ENCODE assay signal across 8 mouse cellular contexts in the genomic region with DNA sequence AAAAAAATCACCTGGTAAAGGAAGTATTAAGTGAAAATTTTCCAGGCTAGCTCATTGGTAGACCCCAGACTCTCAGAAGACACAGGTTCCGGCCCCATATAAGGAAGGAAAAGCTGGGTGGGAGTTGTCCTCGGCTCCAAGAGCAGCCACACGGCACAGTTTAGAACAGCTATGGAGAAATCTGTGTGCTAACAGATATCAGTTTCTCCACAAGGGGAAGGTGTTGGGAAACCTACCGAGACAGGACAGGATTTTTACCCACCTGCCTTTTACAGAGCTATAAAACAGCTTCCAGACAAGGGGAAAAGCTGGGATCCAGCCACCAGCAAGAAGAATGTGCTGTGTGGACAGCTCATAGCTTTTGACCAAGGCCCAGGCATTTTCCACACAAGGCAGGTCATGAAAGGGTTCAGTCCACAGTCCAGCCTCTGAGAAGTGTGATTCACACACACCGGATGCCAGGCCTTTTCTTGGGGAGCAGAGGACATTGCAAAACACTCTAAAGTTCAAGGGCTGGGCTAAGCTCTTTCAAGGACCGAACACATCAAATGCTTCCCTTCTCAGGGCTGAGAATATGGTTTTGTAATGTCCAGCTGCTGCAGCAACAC. TPM values are rescaled to one million over a fixed set of nuclear protein-coding genes. Genes with fewer than 3 reads are reported as not detected.
DNase-seq lines count a peak whose midpoint lies in the region; ATAC-seq and TF ChIP-seq lines count a peak whose summit lies in the region.

No protein-coding gene starts in this region.

- peak overlapping the region; percentile 47 for H3K27ac ChIP-seq in liver, adult 2 months (replicated peaks; ENCODE audit: insufficient read depth, low read depth, low read length)
- H3K27ac ChIP-seq in liver, embryonic 12.5 days: no peak overlapping the region
- peak overlapping the region; percentile 35 for H3K27ac ChIP-seq in embryonic fibroblast, embryonic 13.5 days (ENCODE audit: insufficient read depth, low read length)
- peak overlapping the region; percentile 3; the same call in 1 of the 2 replicates for H3K27ac ChIP-seq in stomach, embryonic 14.5 days (ENCODE audit: low read length)
- H3K27ac ChIP-seq in midbrain, embryonic 10.5 days (replicated peaks): no peak overlapping the region

- WGBS in liver, adult 2 months: 21% methylated on average over 6 of the region's 6 CpGs
- 44% methylated on average over 6 of the region's 6 CpGs for WGBS in liver, embryonic 12.5 days (ENCODE audit: insufficient replicate concordance)
- 38% methylated on average over 6 of the region's 6 CpGs for WGBS in stomach, embryonic 14.5 days
- 82% methylated on average over 6 of the region's 6 CpGs for WGBS in midbrain, embryonic 10.5 days

- no peak for ATAC-seq in liver, embryonic 12.5 days
- ATAC-seq in stomach, embryonic 14.5 days (ENCODE audit: insufficient number of reproducible peaks, insufficient read depth, low FRiP score, low read depth): no peak

- TF ChIP-seq CTCF in liver, adult 2 months (IDR thresholded peaks at IDR 0.05; ENCODE audit: low read depth, low read length): no peak
- no peak for TF ChIP-seq CTCF in embryonic fibroblast, embryonic 13.5 days (IDR thresholded peaks at IDR 0.05; ENCODE audit: borderline replicate concordance, insufficient read depth, low read length)

- H3K36me3 ChIP-seq in liver, adult 2 months (ENCODE audit: control insufficient read depth, insufficient read depth, low read length): no peaks in the 10 kb centered on the region
- H3K36me3 ChIP-seq in liver, embryonic 12.5 days: no peaks in the 10 kb centered on the region
- H3K36me3 ChIP-seq in stomach, embryonic 14.5 days (ENCODE audit: control insufficient read depth, insufficient read depth, low read length): peaks cover 16% of the 10 kb centered on the region
- 0 out of 2 replicates have a peak, but pooled peaks cover 5% of the 10 kb centered on the region for H3K36me3 ChIP-seq in midbrain, embryonic 10.5 days

- DNase-seq in liver, adult 2 months (ENCODE audit: extremely low read depth, low read depth, low spot score): peak; percentile 89
- peak; percentile 79 to 93 for DNase-seq in kidney, postnatal 36 days
- DNase-seq in spleen, adult 12 weeks (ENCODE audit: low spot score): no peak
- DNase-seq in layer of hippocampus, adult 9-11 months: no peak
- no peak for DNase-seq in midbrain, embryonic 10.5 days (ENCODE audit: low spot score)

- peaks cover 28% of the 10 kb centered on the region for H3K4me1 ChIP-seq in liver, adult 2 months (ENCODE audit: control insufficient read depth, insufficient read depth, low read length)
- peaks cover 25% of the 10 kb centered on the region for H3K4me1 ChIP-seq in liver, embryonic 12.5 days
- H3K4me1 ChIP-seq in embryonic fibroblast, embryonic 13.5 days (ENCODE audit: control insufficient read depth, insufficient read depth, low read length): peaks cover 17% of the 10 kb centered on the region
- H3K4me1 ChIP-seq in stomach, embryonic 14.5 days (ENCODE audit: control insufficient read depth, insufficient read depth, low read length): 0 out of 2 replicates have a peak, but pooled peaks cover 2% of the 10 kb centered on the region
- H3K4me1 ChIP-seq in midbrain, embryonic 10.5 days: peaks cover 2% of the 10 kb centered on the region; the same call in 1 of the 2 replicates

- 0 out of 2 replicates have a peak, but pooled peaks cover 3% of the 10 kb centered on the region for H3K9me3 ChIP-seq in liver, embryonic 12.5 days (replicated peaks)
- H3K9me3 ChIP-seq in stomach, embryonic 14.5 days (ENCODE audit: control insufficient read depth, low read depth, low read length): no peaks in the 10 kb centered on the region
- H3K9me3 ChIP-seq in midbrain, embryonic 10.5 days (replicated peaks): no peaks in the 10 kb centered on the region

- no peak overlapping the region for H3K4me2 ChIP-seq in liver, embryonic 12.5 days
- H3K4me2 ChIP-seq in stomach, embryonic 14.5 days (replicated peaks; ENCODE audit: low read depth, low read length): no peak overlapping the region

- H3K27me3 ChIP-seq in liver, adult 2 months (ENCODE audit: control insufficient read depth, insufficient read depth, low read length): no peaks in the 10 kb centered on the region
- H3K27me3 ChIP-seq in liver, embryonic 12.5 days (replicated peaks): peaks cover 46% of the 10 kb centered on the region
- no peaks in the 10 kb centered on the region for H3K27me3 ChIP-seq in stomach, embryonic 14.5 days (ENCODE audit: control insufficient read depth, insufficient read depth, low read length)
- H3K27me3 ChIP-seq in midbrain, embryonic 10.5 days (ENCODE audit: low read depth, poor library complexity, severe bottlenecking): no peaks in the 10 kb centered on the region

- H3K4me3 ChIP-seq in liver, adult 2 months (ENCODE audit: insufficient read depth, low read depth, low read length): no peak overlapping the region
- H3K4me3 ChIP-seq in liver, embryonic 12.5 days: no peak overlapping the region
- no peak overlapping the region for H3K4me3 ChIP-seq in embryonic fibroblast, embryonic 13.5 days (ENCODE audit: insufficient read depth, low read length)
- H3K4me3 ChIP-seq in stomach, embryonic 14.5 days (ENCODE audit: low read depth, low read length): no peak overlapping the region
- H3K4me3 ChIP-seq in midbrain, embryonic 10.5 days: no peak overlapping the region

- H3K79me2 ChIP-seq in liver, adult 2 months (ENCODE audit: control insufficient read depth, insufficient read depth, low read length): no peaks in the 10 kb centered on the region

- no peak for TF ChIP-seq POLR2A in liver, adult 2 months (IDR thresholded peaks at IDR 0.05; ENCODE audit: extremely low read depth, insufficient read depth, low read length)
- TF ChIP-seq POLR2A in embryonic fibroblast, embryonic 13.5 days (IDR thresholded peaks at IDR 0.05; ENCODE audit: low read depth, low read length): no peak; the same call in 1 of the 2 replicates

- H3K9ac ChIP-seq in liver, adult 2 months (ENCODE audit: low read depth, low read length): no peak overlapping the region
- no peak overlapping the region for H3K9ac ChIP-seq in liver, embryonic 12.5 days
- no peak overlapping the region for H3K9ac ChIP-seq in stomach, embryonic 14.5 days (replicated peaks; ENCODE audit: low read depth, low read length)

RNA-seq across cellular contexts. Expression of a gene that starts 32.4 kb away (rescaled TPM):
- 0.37 and 0.74 TPM in 2 replicates for total RNA-seq in liver, adult 2 months (2014; rRNA removed)
- polyA plus RNA-seq in liver, adult 2 months (2012; rRNA removed): 0.86 and 1.2 TPM in 2 replicates
- polyA plus RNA-seq in liver, embryonic 12.5 days (2016; fragmentation: Nextera tagmentation; extraction: Ambion mirVana): 4.0 and 5.3 TPM in 2 replicates
- 72.4 and 90.1 TPM in 2 replicates for polyA plus RNA-seq in embryonic fibroblast, embryonic 13.5 days (2011; ENCODE audit: insufficient read length, low read depth, missing spikeins)
- polyA plus RNA-seq in stomach, embryonic 14.5 days (2014; fragmentation: Nextera tagmentation; extraction: Ambion mirVana): 94.9 and 98.0 TPM in 2 replicates
- polyA plus RNA-seq in midbrain, embryonic 10.5 days (2016; fragmentation: Nextera tagmentation; extraction: Ambion mirVana): 24.5 and 27.5 TPM in 2 replicates

RNA-seq across cellular contexts. Expression of a gene that starts 35.1 kb away (rescaled TPM):
- total RNA-seq in liver, adult 2 months (2014; rRNA removed): 8.1 and 9.1 TPM in 2 replicates
- polyA plus RNA-seq in liver, adult 2 months (2012; rRNA removed): 5.9 and 7.5 TPM in 2 replicates
- 9.1 and 9.2 TPM in 2 replicates for polyA plus RNA-seq in liver, embryonic 12.5 days (2016; fragmentation: Nextera tagmentation; extraction: Ambion mirVana)
- polyA plus RNA-seq in embryonic fibroblast, embryonic 13.5 days (2011; ENCODE audit: insufficient read length, low read depth, missing spikeins): 20.7 and 21.2 TPM in 2 replicates
- 16.2 and 16.9 TPM in 2 replicates for polyA plus RNA-seq in stomach, embryonic 14.5 days (2014; fragmentation: Nextera tagmentation; extraction: Ambion mirVana)
- polyA plus RNA-seq in midbrain, embryonic 10.5 days (2016; fragmentation: Nextera tagmentation; extraction: Ambion mirVana): 12.3 and 14.8 TPM in 2 replicates

RNA-seq across cellular contexts. Expression of a gene that starts 45.0 kb away (rescaled TPM):
- total RNA-seq in liver, adult 2 months (2014; rRNA removed): 9.3 and 12.6 TPM in 2 replicates
- 34.7 and 39.5 TPM in 2 replicates for polyA plus RNA-seq in liver, adult 2 months (2012; rRNA removed)
- 3.2 and 3.6 TPM in 2 replicates for polyA plus RNA-seq in liver, embryonic 12.5 days (2016; fragmentation: Nextera tagmentation; extraction: Ambion mirVana)
- polyA plus RNA-seq in embryonic fibroblast, embryonic 13.5 days (2011; ENCODE audit: insufficient read length, low read depth, missing spikeins): not detected in 2 replicates
- polyA plus RNA-seq in stomach, embryonic 14.5 days (2014; fragmentation: Nextera tagmentation; extraction: Ambion mirVana): 0.29 and 0.32 TPM in 2 replicates
- 0.98 and 1.3 TPM in 2 replicates for polyA plus RNA-seq in midbrain, embryonic 10.5 days (2016; fragmentation: Nextera tagmentation; extraction: Ambion mirVana)

RNA-seq across cellular contexts. Expression of a gene that starts 50.2 kb away (rescaled TPM):
- 10.2 and 10.6 TPM in 2 replicates for total RNA-seq in liver, adult 2 months (2014; rRNA removed)
- 5.1 and 10.3 TPM in 2 replicates for polyA plus RNA-seq in liver, adult 2 months (2012; rRNA removed)
- polyA plus RNA-seq in liver, embryonic 12.5 days (2016; fragmentation: Nextera tagmentation; extraction: Ambion mirVana): not detected in 2 replicates
- 0.19 TPM in 1 of 2 replicates, not detected in the other for polyA plus RNA-seq in embryonic fibroblast, embryonic 13.5 days (2011; ENCODE audit: insufficient read length, low read depth, missing spikeins)
- not detected in 2 replicates for polyA plus RNA-seq in stomach, embryonic 14.5 days (2014; fragmentation: Nextera tagmentation; extraction: Ambion mirVana)
- 0.05 TPM in 1 of 2 replicates, not detected in the other for polyA plus RNA-seq in midbrain, embryonic 10.5 days (2016; fragmentation: Nextera tagmentation; extraction: Ambion mirVana)

Comparison
In these comparisons a context has a peak if more than half of its experiments do, and no peak if none do; other contexts are left out.
1. H3K27ac ChIP-seq: peak in liver, adult 2 months (single experiment), embryonic fibroblast, embryonic 13.5 days (single experiment) and stomach, embryonic 14.5 days (single experiment); none in liver, embryonic 12.5 days (single experiment) and midbrain, embryonic 10.5 days (single experiment).
2. DNase-seq: peak in liver, adult 2 months (single experiment) and kidney, postnatal 36 days (2 of 2); none in spleen, adult 12 weeks (single experiment), layer of hippocampus, adult 9-11 months (single experiment) and midbrain, embryonic 10.5 days (single experiment).